Mouse (Mus musculus): Measurements from ENCODE around the gene Aqp11.

Gene Aqp11

GRCm38 (mm10) chr7:97709204-97709603, 28.9 kb downstream of the Aqp11 start:
- in situ Hi-C loops (cut with MseI, MboI) = no loop called here

GRCm38 (mm10) chr7:97707809-97708208, 30.3 kb downstream of the Aqp11 start:
- in situ Hi-C loops (cut with MseI, MboI) = no loop called here

- in situ Hi-C loops (cut with MseI, MboI) = no loop called here
These were observed 31.0 kb downstream of the Aqp11 start for GRCm38 (mm10) chr7:97707123-97707522.

- in situ Hi-C loops (cut with MseI, MboI) = no loop called here
These were observed 37.0 kb downstream of the Aqp11 start for GRCm38 (mm10) chr7:97701106-97701505.

- in situ Hi-C loops (cut with MseI, MboI) = no loop called here
These were observed 37.9 kb downstream of the Aqp11 start for GRCm38 (mm10) chr7:97700173-97700572.

- in situ Hi-C loops (cut with MseI, MboI) = no loop called here
These were observed 41.4 kb downstream of the Aqp11 start, which contains the start of gene Clns1a for GRCm38 (mm10) chr7:97696506-97697254. Clns1a (plus strand) TSS chr7:97696634.

- in situ Hi-C loops (cut with MseI, MboI) = no loop called here
These were observed 42.0 kb downstream of the Aqp11 start for GRCm38 (mm10) chr7:97696133-97696505.

GRCm38 (mm10) chr7:97695441-97695840, 42.6 kb downstream of the Aqp11 start:
- in situ Hi-C loops (cut with MseI, MboI) = no loop called here

GRCm38 (mm10) chr7:97687831-97688230, 50.3 kb downstream of the Aqp11 start:
- in situ Hi-C loops (cut with MseI, MboI) = no loop called here

- in situ Hi-C loops (cut with MseI, MboI) = no loop called here
These were observed 58.9 kb downstream of the Aqp11 start for GRCm38 (mm10) chr7:97679239-97679638.

Measured in mouse trophoblast stem cell (cell line).